Mouse (Mus musculus) bone marrow macrophage, adult 2 months (primary cell): ENCODE results near the gene Lypd6b. TPM values are rescaled to one million over a fixed set of nuclear protein-coding genes. Genes with fewer than 3 reads are reported as not detected.

ENCODE experiments used
- H3K27ac ChIP-seq: 2 replicates; pipeline ENCODE4 v1.5.1; 2012; ENCODE audit warnings: low read depth, low read length; ENCODE audit not compliant: insufficient read depth
- H3K4me1 ChIP-seq: 2 replicates; pipeline ENCODE4 v1.6.1; 2012; ENCODE audit warnings: low read length; ENCODE audit not compliant: control insufficient read depth, insufficient read depth
- H3K4me3 ChIP-seq: 2 replicates; pipeline ENCODE4 v1.5.1; 2012; ENCODE audit warnings: mild to moderate bottlenecking, low read length, moderate library complexity; ENCODE audit not compliant: insufficient read depth
- CTCF ChIP-seq: IDR thresholded peaks from 2 replicates; pipeline ENCODE4 v1.5.1; 2012; ENCODE audit warnings: low read depth, mild to moderate bottlenecking, low read length, moderate library complexity
- POLR2A ChIP-seq: IDR thresholded peaks from 2 replicates; pipeline ENCODE4 v1.6.1; 2012; ENCODE audit warnings: mild to moderate bottlenecking, low read depth, low read length, borderline replicate concordance
- polyA plus RNA-seq: library from polyadenylated mRNA; stranded (reverse); fragments of >200 nt; gene quantifications from 2 replicates; pipeline ENCODE4 v1.2.4, GENCODE M21; 2012; ENCODE audit not compliant: missing spikeins, insufficient read depth, insufficient read length

Gene Lypd6b
- polyA plus RNA-seq, 1 experiment = not detected

DNA sequence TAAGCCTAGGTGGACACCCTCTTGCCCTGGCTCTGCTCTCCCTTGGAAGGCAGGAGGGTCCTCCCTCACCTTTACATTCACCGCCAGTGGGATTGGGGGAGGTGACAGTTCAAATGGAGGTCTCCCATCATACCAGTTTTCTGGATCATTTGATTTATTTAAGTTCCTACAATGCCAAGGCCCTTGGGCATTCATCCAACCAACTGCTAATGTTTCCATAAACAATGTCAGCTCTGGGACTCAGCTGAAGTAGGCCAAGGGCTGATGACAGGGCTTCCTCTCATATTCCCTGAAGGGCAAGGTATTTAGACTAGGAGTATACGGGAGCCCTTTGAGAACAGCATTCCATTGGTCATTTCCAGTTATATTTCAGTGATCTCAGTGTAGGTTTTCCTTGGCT, 170.0 kb downstream of the Lypd6b start:
- H3K4me3 ChIP-seq = no peak overlapping the region
- no peak overlapping the region for H3K27ac ChIP-seq
- H3K4me1 ChIP-seq = no peaks in the 10 kb centered on the region
- TF ChIP-seq POLR2A (no peak), CTCF (no peak)

- Histone ChIP-seq H3K4me3 (no peak overlapping the region), H3K27ac (no peak overlapping the region), H3K4me1 (no peaks in the 10 kb centered on the region)
- no peak for TF ChIP-seq CTCF
- TF ChIP-seq POLR2A = no peak
Measured at GRCm38 (mm10) chr2:49961991-49962390, 174.5 kb downstream of the Lypd6b start.

DNA sequence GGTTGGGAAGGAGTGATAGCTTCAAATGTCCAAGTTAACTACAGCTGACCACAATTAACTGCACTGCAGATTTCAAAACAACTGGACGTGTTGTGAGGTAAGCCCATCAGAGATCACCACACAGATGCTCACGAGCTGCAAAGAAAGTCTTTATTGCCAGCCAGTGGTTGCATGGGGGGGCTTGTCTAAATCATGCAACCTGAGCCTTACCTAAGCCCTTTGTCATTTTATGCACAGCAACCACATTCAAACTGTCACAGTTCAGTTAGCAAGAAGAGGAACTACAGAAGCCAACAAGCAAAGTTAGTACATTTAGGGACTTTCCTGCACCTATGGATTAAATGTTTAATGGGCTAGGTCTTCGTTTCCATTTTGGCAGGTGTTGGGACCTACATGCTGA, 177.4 kb downstream of the Lypd6b start:
- no peaks in the 10 kb centered on the region for H3K4me1 ChIP-seq
- no peak for TF ChIP-seq POLR2A
- no peak for TF ChIP-seq CTCF
- no peak overlapping the region for H3K27ac ChIP-seq
- H3K4me3 ChIP-seq = no peak overlapping the region

GRCm38 (mm10) chr2:49967748-49968147, 180.3 kb downstream of the Lypd6b start:
- H3K4me3 ChIP-seq = no peak overlapping the region
- TF ChIP-seq CTCF (no peak), POLR2A (no peak)
- no peak overlapping the region for H3K27ac ChIP-seq
- no peaks in the 10 kb centered on the region for H3K4me1 ChIP-seq

DNA sequence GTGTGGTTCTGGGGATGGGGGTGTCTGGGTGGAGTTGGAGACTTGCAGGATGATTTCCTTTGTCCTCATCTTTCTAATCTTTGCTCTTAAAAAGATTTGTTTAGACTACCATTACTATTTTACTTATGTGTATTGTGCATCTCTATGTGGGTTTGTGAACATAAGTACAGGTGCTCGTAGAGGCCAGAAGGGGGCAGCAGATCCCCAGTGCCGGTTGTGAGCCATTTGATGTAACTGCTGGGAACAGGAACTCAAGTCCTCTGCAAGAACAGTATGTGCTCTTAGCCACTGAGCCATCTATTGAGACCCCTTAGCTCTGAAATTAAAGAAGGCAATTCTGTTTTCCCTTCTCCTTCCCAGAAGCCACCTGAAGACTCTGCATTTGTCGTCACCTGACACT, 183.5 kb downstream of the Lypd6b start:
- Histone ChIP-seq H3K4me1 (no peaks in the 10 kb centered on the region), H3K27ac (no peak overlapping the region), H3K4me3 (no peak overlapping the region)
- TF ChIP-seq CTCF = no peak
- TF ChIP-seq POLR2A = no peak

- no peak overlapping the region for H3K27ac ChIP-seq
- no peak overlapping the region for H3K4me3 ChIP-seq
- TF ChIP-seq POLR2A = no peak
- TF ChIP-seq CTCF = no peak
- no peaks in the 10 kb centered on the region for H3K4me1 ChIP-seq
Measured at GRCm38 (mm10) chr2:49978606-49979005, 191.1 kb downstream of the Lypd6b start.

GRCm38 (mm10) chr2:49979991-49980390, 192.5 kb downstream of the Lypd6b start:
- Histone ChIP-seq H3K27ac (no peak overlapping the region), H3K4me3 (no peak overlapping the region), H3K4me1 (no peaks in the 10 kb centered on the region)
- TF ChIP-seq POLR2A (no peak), CTCF (no peak)

- Histone ChIP-seq H3K27ac (no peak overlapping the region), H3K4me3 (no peak overlapping the region), H3K4me1 (no peaks in the 10 kb centered on the region)
- TF ChIP-seq CTCF (no peak), POLR2A (no peak)
Measured at GRCm38 (mm10) chr2:49983021-49983420, 195.5 kb downstream of the Lypd6b start.

- no peaks in the 10 kb centered on the region for H3K4me1 ChIP-seq
- TF ChIP-seq CTCF (no peak), POLR2A (no peak)
- no peak overlapping the region for H3K27ac ChIP-seq
- no peak overlapping the region for H3K4me3 ChIP-seq
Measured at GRCm38 (mm10) chr2:49984780-49985179, 197.3 kb downstream of the Lypd6b start.

DNA sequence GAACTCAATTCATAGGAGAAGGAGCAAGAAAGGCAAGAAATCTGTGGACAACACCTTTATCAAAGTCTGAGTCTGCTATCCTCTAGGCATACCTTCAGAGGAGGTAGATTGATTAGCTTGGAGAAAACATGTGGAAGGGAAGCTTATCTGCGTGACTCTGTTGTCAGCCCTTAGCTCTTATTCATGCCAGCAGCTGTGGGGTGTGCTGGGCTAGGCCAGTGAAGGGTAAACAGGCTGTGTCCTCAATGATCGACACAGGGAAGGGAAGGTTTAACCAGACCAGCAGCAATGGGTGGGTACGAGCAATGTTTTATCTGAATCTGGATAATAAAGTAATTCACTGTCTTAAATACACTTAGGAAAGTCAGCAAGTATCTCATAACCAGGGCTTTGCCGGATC, 208.4 kb downstream of the Lypd6b start:
- H3K4me1 ChIP-seq = no peaks in the 10 kb centered on the region
- TF ChIP-seq CTCF (no peak), POLR2A (no peak)
- H3K4me3 ChIP-seq = no peak overlapping the region
- no peak overlapping the region for H3K27ac ChIP-seq

- TF ChIP-seq CTCF (no peak), POLR2A (no peak)
- Histone ChIP-seq H3K27ac (no peak overlapping the region), H3K4me3 (no peak overlapping the region), H3K4me1 (no peaks in the 10 kb centered on the region)
Measured at GRCm38 (mm10) chr2:49997216-49997615, 209.7 kb downstream of the Lypd6b start.

Other genes with a start within 250 kb of the Lypd6b start
- 4.1 and 7.3 TPM in 2 replicates for gene Kif5c, start 168.4 kb upstream of the Lypd6b start, polyA plus RNA-seq